Mouse (Mus musculus) heart, adult 2 months (tissue): ENCODE measurements around the gene Pik3r2.

Experiments used
- CTCF ChIP-seq: fragments of 200-600 bp; IDR thresholded peaks from 2 replicates; pipeline ENCODE4 v1.8.1; 2022; ENCODE audit warnings: antibody characterized with exemption, mild to moderate bottlenecking, moderate library complexity
- EP300 ChIP-seq: fragments of 200-500 bp; IDR thresholded peaks from 2 replicates; pipeline ENCODE4 v1.6.1; 2011; ENCODE audit warnings: low read depth, low read length, control low read depth; ENCODE audit not compliant: insufficient read depth
- POLR2A ChIP-seq: fragments of 200-500 bp; IDR thresholded peaks from 2 replicates; pipeline ENCODE4 v1.6.1; 2011; ENCODE audit warnings: mild to moderate bottlenecking, low read depth, low read length, control low read depth; ENCODE audit not compliant: insufficient read depth

DNA sequence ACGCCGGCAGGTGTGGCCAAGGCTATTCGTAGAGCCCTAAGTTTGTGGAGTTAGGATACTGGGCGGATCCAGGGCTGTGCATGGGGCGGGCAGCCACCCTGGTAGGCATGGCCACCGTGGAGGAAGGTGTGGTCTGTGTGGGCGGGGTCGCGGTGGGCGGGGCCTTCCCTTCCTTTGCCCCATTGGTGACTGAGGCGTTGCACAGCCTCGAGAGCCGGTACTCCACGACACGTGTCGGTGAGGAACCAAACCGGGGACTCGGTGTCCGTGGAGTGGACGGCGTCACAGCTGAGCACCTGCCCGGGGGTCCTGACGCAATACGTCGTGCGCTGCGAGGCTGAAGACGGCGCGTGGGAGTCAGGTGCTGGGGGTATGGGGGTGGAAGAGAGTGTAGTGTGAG, 40.2 kb upstream of the Pik3r2 start:
- TF ChIP-seq CTCF (no peak), POLR2A (no peak), EP300 (no peak)
